Mouse (Mus musculus): ENCODE measurements at regions not wholly inside any gene's neighbourhood (a gene's known extent, or its start where the extent isn't known, plus 50 kb on each side); places are given as distances from the start of the nearest gene placed in this dataset.
"Not testable (repeated sequence)": the region's sequence is repeated elsewhere in the genome, so short reads cannot be mapped to it uniquely, and the experiment has no call there.

DNA sequence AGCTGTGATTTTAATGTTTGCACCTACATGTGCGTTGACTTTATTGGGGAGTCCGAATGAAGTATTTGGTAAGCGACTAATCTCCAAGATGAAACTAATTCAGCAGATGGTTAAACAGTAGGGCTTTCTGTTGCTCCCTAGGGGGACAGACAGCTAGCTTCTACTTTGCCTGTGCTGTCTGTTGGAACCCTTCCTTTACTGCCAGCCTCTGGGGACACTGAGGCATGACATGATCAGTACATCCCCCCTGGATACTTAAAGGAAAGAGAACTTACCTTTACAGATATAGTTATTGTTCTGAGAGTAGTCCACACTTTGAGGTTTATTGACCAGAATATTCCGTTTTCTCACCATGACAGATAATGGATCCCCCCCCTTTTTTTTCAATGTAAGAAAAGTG lies 289.8 kb upstream of the Ift57 start:
- DNase-seq (ENCODE audit: low spot score) = no peak

- no peak for DNase-seq (ENCODE audit: low spot score)
Observed at GRCm38 (mm10) chr16:49430296-49430695, 268.7 kb upstream of the Ift57 start.

- DNase-seq (ENCODE audit: low spot score) = no peak
Observed at GRCm38 (mm10) chr16:49431902-49432301, 267.1 kb upstream of the Ift57 start.

- DNase-seq (ENCODE audit: low spot score) = no peak
Observed at GRCm38 (mm10) chr16:49441225-49441624, 257.8 kb upstream of the Ift57 start.

DNA sequence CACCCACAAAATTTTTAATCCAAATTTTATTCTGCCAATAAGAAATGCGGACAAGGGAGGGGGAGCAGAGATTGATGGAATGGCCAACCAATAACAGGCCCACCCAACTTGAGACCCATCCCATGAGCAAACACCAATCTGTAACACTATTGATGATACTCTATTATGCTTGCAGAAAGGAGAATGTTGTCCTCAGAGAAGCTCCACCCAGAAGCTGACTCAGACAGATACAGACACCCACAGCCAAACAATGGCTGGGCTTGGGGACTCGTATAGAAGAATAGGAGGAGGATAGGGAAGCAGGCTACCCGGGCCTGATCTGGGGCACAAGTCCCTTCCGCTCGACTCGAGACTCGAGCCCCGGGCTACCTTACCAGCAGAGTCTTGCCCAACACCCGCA lies 251.7 kb upstream of the Ift57 start:
- not testable (repeated sequence) for DNase-seq (ENCODE audit: low spot score)

DNA sequence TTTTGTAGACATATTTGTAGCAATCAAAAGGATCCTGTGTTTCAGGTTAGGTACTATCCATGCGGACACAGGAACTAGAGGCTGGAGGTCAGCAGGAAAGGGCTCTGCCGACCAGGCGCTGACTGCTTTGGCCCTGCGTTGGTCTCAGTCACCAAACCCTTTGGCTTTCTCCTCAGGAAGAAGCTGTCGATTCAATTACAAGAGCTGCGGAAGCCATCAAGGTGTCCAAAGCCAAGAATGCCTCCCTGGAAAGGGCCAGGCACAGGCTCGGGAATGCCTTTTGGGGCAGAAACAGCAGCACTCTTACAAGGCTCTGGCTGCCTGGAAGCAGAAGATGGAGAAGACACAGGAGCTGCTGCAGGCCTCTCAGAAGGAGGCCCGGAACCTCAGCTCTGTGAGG lies 205.2 kb upstream of the Ift57 start:
- no peak for DNase-seq (ENCODE audit: low spot score)

GRCm38 (mm10) chr16:49497521-49498010 lies 201.5 kb upstream of the Ift57 start:
- DNase-seq (ENCODE audit: low spot score) = no peak

DNA sequence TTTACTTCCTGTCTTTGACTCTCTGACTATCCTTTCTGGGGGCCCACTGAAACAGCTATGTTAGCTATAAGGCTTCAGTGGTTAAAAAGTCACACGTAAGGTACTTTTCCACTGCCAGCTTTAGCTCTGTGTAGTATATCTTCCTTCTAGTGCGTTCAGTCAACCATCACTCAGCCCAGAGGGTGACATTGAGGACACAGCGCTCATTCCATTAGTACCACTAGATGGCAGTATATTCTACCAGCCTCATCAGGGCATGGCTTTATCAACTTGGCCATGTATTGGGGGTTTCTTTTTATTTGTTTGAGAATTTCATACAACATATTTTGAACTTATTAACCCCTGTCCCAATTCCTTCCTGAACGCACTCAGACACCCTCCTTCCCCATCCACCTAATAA lies 198.2 kb upstream of the Ift57 start:
- DNase-seq (ENCODE audit: low spot score) = peak; percentile 44

DNA sequence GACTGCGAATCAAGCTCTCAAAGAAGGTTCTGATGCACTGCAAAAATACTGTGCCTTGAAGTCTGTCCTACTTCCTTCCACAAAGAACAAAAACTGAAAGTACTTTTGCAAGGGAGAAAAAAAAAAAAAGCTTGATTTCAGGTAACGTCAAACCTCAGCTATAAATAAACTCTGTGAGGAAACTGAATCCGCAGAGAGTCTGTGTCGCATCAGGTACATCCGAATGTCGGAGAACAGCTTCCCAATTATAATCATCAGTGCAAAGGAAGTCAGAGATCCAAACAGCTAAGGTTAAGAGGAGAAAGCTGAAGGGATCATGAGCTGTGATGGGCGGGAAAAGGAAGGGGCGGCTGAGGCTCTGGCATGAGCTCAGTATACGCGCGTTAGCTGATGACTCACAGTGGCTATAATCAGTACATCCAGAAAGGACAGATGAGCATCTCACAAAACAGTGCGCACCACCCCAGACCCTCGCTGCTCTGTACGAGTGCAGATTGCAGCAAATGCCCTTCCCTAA lies 195.1 kb upstream of the Ift57 start:
- no peak for DNase-seq (ENCODE audit: low spot score)

DNA sequence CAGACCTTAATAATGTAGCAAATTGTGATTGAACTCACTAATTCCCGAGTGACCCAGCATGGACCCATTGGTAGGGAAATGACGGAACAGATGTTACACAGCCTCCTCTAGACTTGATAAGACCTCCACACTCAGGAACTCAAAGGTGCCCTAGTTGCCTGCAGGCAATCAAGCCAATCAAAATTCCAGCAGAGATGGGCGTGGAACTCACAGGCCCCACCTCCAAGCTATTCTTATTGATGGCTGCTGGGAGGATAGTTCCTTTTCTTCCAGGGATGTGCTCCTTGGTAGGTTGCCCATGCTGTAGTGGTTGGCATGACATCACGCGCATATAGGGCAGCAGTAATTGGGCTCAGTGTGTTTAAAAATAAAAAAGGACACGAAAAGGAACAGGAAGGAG lies 194.4 kb upstream of the Ift57 start:
- no peak for DNase-seq (ENCODE audit: low spot score)

DNA sequence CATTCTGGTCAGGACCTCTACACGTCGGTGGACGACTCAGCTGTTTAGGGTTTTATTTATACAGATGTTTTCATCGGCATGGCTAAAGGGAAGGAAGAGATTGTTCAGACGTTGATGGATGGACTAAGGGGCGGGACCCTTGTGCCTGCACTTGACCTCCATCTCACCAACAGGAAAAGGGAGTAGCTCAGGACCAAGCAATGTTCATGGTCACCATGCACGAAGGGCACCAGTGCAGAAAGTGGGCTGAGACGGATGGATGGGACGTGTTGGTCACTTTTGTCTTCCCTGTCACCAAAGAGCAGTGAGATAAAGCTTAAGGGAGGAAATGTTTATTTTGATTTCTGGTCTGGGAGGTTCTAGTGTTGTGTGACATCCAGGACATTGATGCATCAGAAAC lies 193.8 kb upstream of the Ift57 start:
- DNase-seq (ENCODE audit: low spot score) = no peak

GRCm38 (mm10) chr16:49518844-49519243 lies 180.2 kb upstream of the Ift57 start:
- DNase-seq (ENCODE audit: low spot score) = no peak

DNA sequence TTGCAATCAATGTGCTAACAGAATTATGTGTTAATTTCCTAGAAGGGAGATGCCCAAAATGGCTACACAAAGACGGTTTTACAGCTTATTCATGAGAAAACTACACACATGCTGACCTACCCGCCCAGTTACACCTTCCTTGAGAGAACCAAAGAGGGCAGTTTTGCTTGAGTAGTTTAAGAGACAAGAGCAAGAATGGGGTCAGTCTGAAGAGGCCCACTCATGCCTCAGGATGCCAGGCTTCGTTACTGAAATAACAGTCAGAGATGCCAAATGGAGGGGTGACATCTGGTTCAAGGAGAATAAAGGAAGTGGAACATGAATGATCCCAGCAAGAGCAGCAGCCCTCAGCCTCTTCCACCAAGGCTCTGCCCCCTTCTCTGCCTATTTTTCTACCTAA lies 178.6 kb upstream of the Ift57 start:
- DNase-seq (ENCODE audit: low spot score) = no peak

DNA sequence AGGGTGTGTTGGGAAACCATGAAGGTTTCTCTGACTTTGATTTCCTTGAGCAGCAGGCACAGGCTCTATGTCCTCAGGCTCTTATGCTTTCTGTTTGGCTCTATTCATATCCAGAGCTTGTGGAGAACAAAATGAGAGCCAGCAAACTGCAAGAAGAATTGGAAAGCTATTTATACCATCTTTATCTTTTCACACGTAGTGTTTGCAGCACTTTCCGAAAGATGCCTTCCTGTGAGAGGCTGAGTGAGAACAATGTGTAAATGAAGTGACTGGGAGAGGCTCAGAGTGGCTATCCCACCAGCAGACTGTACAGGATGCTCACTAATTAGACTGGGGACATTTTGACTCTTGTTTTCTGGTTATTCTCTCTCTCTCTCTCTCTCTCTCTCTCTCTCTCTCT lies 177.3 kb upstream of the Ift57 start:
- DNase-seq (ENCODE audit: low spot score) = no peak

GRCm38 (mm10) chr16:49522576-49522975 lies 176.5 kb upstream of the Ift57 start:
- DNase-seq (ENCODE audit: low spot score) = no peak

DNA sequence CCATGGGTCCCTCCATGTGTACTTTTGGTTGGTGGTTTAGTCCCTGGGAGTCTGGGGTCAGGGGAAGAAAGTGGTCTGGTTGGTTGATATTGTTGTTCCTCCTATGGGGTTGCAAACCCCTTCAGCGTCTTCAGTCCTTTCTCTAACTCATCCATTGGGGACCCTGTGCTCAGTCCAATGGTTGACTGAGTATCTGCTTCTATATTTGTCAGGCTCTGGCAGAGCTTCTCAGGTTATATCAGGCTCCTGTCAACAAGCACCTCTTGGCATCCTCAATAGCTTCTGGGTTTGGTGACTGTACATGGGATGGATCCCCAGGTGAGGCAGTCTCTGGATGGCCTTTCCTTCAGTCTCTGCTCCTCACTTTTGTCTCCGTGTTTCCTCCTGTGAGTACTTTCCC lies 170.4 kb upstream of the Ift57 start:
- DNase-seq (ENCODE audit: low spot score) = not testable (repeated sequence)

DNA sequence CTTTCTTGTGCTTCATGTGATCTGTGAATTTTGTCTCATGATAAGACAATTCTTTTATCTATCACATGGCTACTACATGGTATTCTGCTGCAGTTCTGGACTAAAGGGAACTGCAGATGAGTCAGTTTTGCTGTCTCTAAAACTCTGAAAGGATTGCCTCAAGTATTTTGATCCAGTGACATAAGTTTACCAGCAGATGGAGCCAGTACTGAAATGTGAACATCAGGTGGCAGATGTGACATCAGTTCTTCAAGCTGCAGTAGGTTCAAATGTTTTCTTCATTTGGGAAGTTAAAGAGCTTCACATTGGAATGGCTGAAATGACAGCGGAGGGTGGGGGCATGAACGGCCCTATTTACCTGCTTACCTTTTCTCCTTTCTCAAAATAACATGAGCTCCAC lies 170.0 kb upstream of the Ift57 start:
- DNase-seq (ENCODE audit: low spot score) = no peak

GRCm38 (mm10) chr16:49530051-49530450 lies 169.0 kb upstream of the Ift57 start:
- no peak for DNase-seq (ENCODE audit: low spot score)

DNA sequence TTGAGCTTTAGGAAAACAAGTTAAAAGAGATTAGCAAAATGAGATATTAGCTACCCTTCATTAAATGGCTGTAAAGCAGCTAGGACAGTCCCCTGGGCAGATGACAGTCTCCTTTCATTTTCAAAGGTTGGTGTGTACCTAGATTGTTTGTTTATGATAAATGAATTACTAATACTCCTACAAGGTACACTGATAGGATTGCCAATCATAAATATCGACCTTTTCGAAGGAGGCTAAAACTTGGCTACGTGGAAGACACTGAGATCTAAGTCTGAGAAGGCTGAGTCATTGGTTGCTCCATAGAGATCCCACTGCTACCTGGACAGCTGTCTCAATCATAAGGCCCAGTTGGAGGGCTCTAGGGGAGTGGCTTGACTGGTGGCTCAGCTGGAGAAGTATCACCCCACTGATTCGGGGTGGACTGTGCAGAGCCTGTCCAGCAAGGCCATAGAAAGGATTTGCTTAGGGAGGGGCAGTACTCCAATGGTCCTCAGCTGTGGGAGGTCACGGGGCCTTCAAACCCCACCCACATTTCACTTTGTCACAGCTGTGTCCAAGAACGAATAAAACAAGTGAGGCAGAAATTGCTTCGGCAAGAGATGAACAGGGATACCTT lies 166.9 kb upstream of the Ift57 start:
- DNase-seq (ENCODE audit: low spot score) = no peak

GRCm38 (mm10) chr16:49533498-49533998 lies 165.5 kb upstream of the Ift57 start:
- DNase-seq (ENCODE audit: low spot score) = no peak

- DNase-seq (ENCODE audit: low spot score) = peak; percentile 8
Observed at GRCm38 (mm10) chr16:49550231-49550630, 148.8 kb upstream of the Ift57 start.

GRCm38 (mm10) chr16:49570031-49570430 lies 129.0 kb upstream of the Ift57 start:
- DNase-seq (ENCODE audit: low spot score) = no peak

DNA sequence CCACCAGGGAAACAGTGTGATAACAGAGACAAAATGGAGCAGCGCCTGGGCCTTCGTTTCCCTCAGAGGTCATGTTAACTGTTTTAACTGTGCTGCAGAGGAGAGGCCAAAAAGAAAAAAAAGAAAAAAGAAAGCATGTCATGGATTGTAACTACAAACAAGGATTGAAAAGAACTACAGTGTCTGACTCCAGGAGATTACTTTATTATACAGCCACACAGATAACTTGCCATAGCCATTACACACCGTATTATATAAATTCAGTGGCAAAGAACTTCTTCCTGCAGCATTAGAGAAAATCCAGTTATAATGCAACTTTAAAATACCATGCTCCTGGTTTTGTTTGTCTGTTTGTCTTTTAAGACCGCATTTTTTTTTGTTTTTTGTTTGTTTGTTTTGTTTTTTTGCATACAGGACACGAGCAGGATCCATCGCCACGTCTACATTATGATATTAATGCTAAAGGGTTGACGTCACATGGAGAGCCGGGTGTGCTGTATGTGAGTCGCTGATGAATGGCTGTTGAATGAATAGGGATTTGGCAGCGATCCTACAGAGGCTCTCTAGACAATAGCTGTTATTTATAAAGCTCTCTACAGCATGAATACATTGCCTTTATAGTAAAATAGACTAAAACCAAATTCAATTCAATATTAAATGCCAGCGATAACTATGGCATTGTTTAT lies 126.4 kb upstream of the Ift57 start:
- peak; percentile 5 for DNase-seq (ENCODE audit: low spot score)

- no peak for DNase-seq (ENCODE audit: low spot score)
Observed at GRCm38 (mm10) chr16:49573171-49573517, 125.9 kb upstream of the Ift57 start.
